Mouse (Mus musculus) embryonic facial prominence, embryonic 11.5 days (tissue): ENCODE measurements around the gene Foxn3. TPM values are rescaled to one million over a fixed set of nuclear protein-coding genes. Genes with fewer than 3 reads are reported as not detected.

ENCODE experiments used
- ATAC-seq: fragments of 200-750 bp; cut with Nextera tagmentation; replicated peaks from 2 replicates; pipeline ENCODE4 v1.8.0; 2017; ENCODE audit warnings: low read depth; ENCODE audit not compliant: insufficient number of reproducible peaks, low FRiP score, low TSS enrichment
- DNase-seq: peaks from one replicate; pipeline ENCODE4 v3.0.0-alpha.2; 2015; ENCODE audit warnings: low spot score
- H3K27ac ChIP-seq: fragments of 300-500 bp; sonication (generic); replicated peaks from 2 replicates; pipeline ENCODE4 v1.5.1; 2014; ENCODE audit warnings: mild to moderate bottlenecking, low read depth, low read length, control low read depth
- H3K27me3 ChIP-seq: fragments of 300-500 bp; sonication (generic); 2 replicates; pipeline ENCODE4 v1.6.1; 2014; ENCODE audit warnings: mild to moderate bottlenecking, low read length, moderate library complexity, mixed read lengths; ENCODE audit not compliant: control insufficient read depth, insufficient read depth
- H3K36me3 ChIP-seq: fragments of 300-500 bp; sonication (generic); replicated peaks from 2 replicates; pipeline ENCODE4 v1.6.1; 2014; ENCODE audit warnings: low read depth, mild to moderate bottlenecking, low read length, moderate library complexity, mixed read lengths; ENCODE audit not compliant: control insufficient read depth, insufficient read depth
- H3K4me1 ChIP-seq: fragments of 300-500 bp; sonication (generic); 2 replicates; pipeline ENCODE4 v1.6.1; 2014; ENCODE audit warnings: low read length, mixed read lengths; ENCODE audit not compliant: control insufficient read depth, insufficient read depth
- H3K4me2 ChIP-seq: fragments of 300-500 bp; sonication (generic); 2 replicates; pipeline ENCODE4 v1.6.1; 2014; ENCODE audit warnings: low read depth, mild to moderate bottlenecking, control low read depth, low read length, moderate library complexity
- H3K4me3 ChIP-seq: fragments of 300-500 bp; sonication (generic); 2 replicates; pipeline ENCODE4 v1.5.1; 2014; ENCODE audit warnings: low read depth, low read length, control low read depth
- H3K9ac ChIP-seq: fragments of 300-500 bp; sonication (generic); replicated peaks from 2 replicates; pipeline ENCODE4 v1.6.1; 2014; ENCODE audit warnings: mild to moderate bottlenecking, control low read depth, low read length
- H3K9me3 ChIP-seq: fragments of 300-500 bp; sonication (generic); replicated peaks from 2 replicates; pipeline ENCODE4 v1.6.1; 2016; ENCODE audit warnings: mild to moderate bottlenecking, low read length, inconsistent platforms, mixed read lengths; ENCODE audit not compliant: control insufficient read depth
- WGBS: fragments of 180-500 bp; shearing (Covaris S2); extraction: QIAGEN DNeasy Blood & Tissue Kit; methylation state at CpG from one replicate; pipeline ENCODE4 v1.1.7; 2014; 5-methylcytosine and 5-hydroxymethylcytosine counted together
- polyA plus RNA-seq: library from polyadenylated mRNA; unstranded; fragments of >200 nt; fragmentation: Nextera tagmentation; extraction: Ambion mirVana; gene quantifications from 2 replicates; pipeline ENCODE4 v1.2.1, GENCODE M21; 2014

Gene Foxn3
- polyA plus RNA-seq, 1 experiment from 2014 or later = 80.5 TPM

- Histone ChIP-seq H3K27ac (no peak overlapping the region), H3K4me3 (no peak overlapping the region), H3K9ac (no peak overlapping the region), H3K36me3 (no peaks in the 10 kb centered on the region), H3K27me3 (no peaks in the 10 kb centered on the region), H3K4me1 (peaks cover 13% of the 10 kb centered on the region), H3K4me2 (no peak overlapping the region), H3K9me3 (no peaks in the 10 kb centered on the region)
- ATAC-seq (no peak), DNase-seq (no peak)
- 32% methylated on average over 6 of the region's 8 CpGs for WGBS
Observed at GRCm38 (mm10) chr12:99331341-99331947, 231.9 kb downstream of the Foxn3 start.

GRCm38 (mm10) chr12:99330822-99331285, 232.5 kb downstream of the Foxn3 start:
- no peak overlapping the region for H3K4me2 ChIP-seq
- DNase-seq (no peak), ATAC-seq (no peak)
- 84% methylated on average over 12 of the region's 12 CpGs for WGBS
- no peaks in the 10 kb centered on the region for H3K36me3 ChIP-seq
- no peak overlapping the region for H3K9ac ChIP-seq
- no peaks in the 10 kb centered on the region for H3K9me3 ChIP-seq
- H3K27me3 ChIP-seq = no peaks in the 10 kb centered on the region
- peaks cover 13% of the 10 kb centered on the region for H3K4me1 ChIP-seq
- no peak overlapping the region for H3K4me3 ChIP-seq
- H3K27ac ChIP-seq = no peak overlapping the region

GRCm38 (mm10) chr12:99329301-99330257, 233.8 kb downstream of the Foxn3 start:
- no peaks in the 10 kb centered on the region for H3K27me3 ChIP-seq
- peaks cover 13% of the 10 kb centered on the region for H3K4me1 ChIP-seq
- DNase-seq = peak; percentile 66
- WGBS = 9% methylated on average over 20 of the region's 20 CpGs
- H3K9ac ChIP-seq = no peak overlapping the region
- no peaks in the 10 kb centered on the region for H3K9me3 ChIP-seq
- no peaks in the 10 kb centered on the region for H3K36me3 ChIP-seq
- ATAC-seq = peak; percentile 52
- peak overlapping the region; percentile 72 for H3K27ac ChIP-seq
- H3K4me2 ChIP-seq = peak overlapping the region; percentile 5; the same call in 1 of the 2 replicates
- H3K4me3 ChIP-seq = no peak overlapping the region

GRCm38 (mm10) chr12:99326157-99326556, 237.2 kb downstream of the Foxn3 start:
- Histone ChIP-seq H3K9ac (no peak overlapping the region), H3K9me3 (no peaks in the 10 kb centered on the region), H3K27me3 (no peaks in the 10 kb centered on the region), H3K27ac (no peak overlapping the region), H3K36me3 (no peaks in the 10 kb centered on the region), H3K4me3 (no peak overlapping the region), H3K4me1 (peaks cover 10% of the 10 kb centered on the region), H3K4me2 (no peak overlapping the region)
- ATAC-seq (no peak), DNase-seq (no peak)
- 66% methylated on average over 8 of the region's 8 CpGs for WGBS

DNA sequence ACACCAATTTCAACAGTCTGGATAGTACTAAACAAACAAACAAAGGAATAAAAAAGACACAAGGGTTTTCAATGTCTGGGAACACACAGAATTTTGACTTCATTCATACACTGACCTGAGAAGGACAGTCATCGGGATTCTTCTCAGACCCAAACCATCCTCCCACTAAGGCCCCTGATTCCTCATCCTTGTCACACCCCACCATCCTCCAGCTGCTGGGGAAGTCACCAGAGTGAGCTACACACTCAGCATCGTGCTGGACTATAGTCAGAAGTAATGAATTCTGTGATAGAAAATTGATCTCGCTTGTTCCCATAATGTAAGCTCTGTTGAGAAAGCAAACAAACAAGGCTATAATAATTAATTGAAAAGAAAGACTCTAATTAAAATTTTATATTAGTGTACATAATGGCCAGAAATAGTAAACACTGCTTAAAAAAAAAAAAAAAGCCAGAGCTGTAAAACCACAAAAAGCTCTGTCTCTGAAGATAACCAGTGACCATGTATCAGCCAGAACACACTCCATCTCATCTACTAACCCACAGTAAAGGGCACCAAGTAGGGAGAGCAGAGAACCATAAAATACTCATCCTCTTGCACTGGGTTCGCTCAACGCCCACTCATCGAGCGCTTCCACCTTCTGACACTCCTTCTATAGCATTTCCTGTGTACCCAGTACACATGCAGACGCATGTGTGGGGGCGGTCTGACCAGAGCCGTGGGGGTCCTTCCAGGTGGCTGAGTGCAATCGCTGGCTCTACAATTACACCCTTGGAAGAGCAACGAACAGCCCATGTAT, 241.6 kb downstream of the Foxn3 start:
- H3K9me3 ChIP-seq = no peaks in the 10 kb centered on the region

GRCm38 (mm10) chr12:99320966-99321496, 242.4 kb downstream of the Foxn3 start:
- ATAC-seq (no peak), DNase-seq (no peak)
- Histone ChIP-seq H3K9ac (no peak overlapping the region), H3K27ac (no peak overlapping the region), H3K27me3 (no peaks in the 10 kb centered on the region), H3K4me3 (no peak overlapping the region), H3K36me3 (no peaks in the 10 kb centered on the region), H3K4me2 (no peak overlapping the region), H3K9me3 (no peaks in the 10 kb centered on the region), H3K4me1 (no peaks in the 10 kb centered on the region)
- 94% methylated on average over 3 of the region's 3 CpGs for WGBS

More for the DNA sequence above, 241.6 kb downstream of the Foxn3 start:
- ATAC-seq (no peak), DNase-seq (no peak)
- no peaks in the 10 kb centered on the region for H3K27me3 ChIP-seq
- WGBS = 85% methylated on average over 12 of the region's 12 CpGs
- H3K4me3 ChIP-seq = no peak overlapping the region
- H3K27ac ChIP-seq = no peak overlapping the region
- H3K9ac ChIP-seq = no peak overlapping the region
- H3K4me2 ChIP-seq = no peak overlapping the region
- H3K36me3 ChIP-seq = no peaks in the 10 kb centered on the region
- H3K4me1 ChIP-seq = no peaks in the 10 kb centered on the region

- 77% methylated on average over 2 of the region's 2 CpGs for WGBS
Observed at GRCm38 (mm10) chr12:99319896-99320295, 243.5 kb downstream of the Foxn3 start.

More at GRCm38 (mm10) chr12:99319896-99320295, 243.5 kb downstream of the Foxn3 start:
- no peak overlapping the region for H3K9ac ChIP-seq
- no peak overlapping the region for H3K4me2 ChIP-seq
- DNase-seq = no peak
- H3K27me3 ChIP-seq = no peaks in the 10 kb centered on the region
- no peak overlapping the region for H3K27ac ChIP-seq
- no peak for ATAC-seq
- no peaks in the 10 kb centered on the region for H3K36me3 ChIP-seq
- H3K4me3 ChIP-seq = no peak overlapping the region
- H3K4me1 ChIP-seq = no peaks in the 10 kb centered on the region
- no peaks in the 10 kb centered on the region for H3K9me3 ChIP-seq
